Mouse (Mus musculus): ENCODE results near the gene Trarg1.

DNA sequence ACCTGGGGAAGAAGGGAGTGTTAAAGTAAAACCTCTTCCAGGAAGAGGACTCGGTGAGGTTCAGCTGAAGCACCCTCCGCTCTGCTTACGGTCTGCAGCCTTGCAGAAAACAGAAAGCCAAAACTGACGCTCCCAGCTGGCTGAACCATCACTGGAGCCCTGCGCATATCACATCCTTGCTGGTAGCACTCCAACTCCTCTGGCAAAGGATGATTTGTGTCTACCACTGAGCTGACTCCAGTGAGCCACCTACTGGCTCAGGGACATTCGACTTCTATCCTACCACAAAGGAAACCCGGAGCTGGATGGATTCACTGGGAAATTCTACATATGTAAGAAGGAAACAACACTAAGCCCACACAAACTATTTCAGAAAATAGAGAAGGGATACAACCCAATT, 64.9 kb downstream of the Trarg1 start:
- TF ChIP-seq CTCF (IDR thresholded peaks at IDR 0.05) = peak; percentile 68
- no peak for TF ChIP-seq EP300 (IDR thresholded peaks at IDR 0.05)
